Mouse (Mus musculus) CH12.LX (cell line): Measurements from ENCODE around the gene Spata2. TPM values are rescaled to one million over a fixed set of nuclear protein-coding genes. Genes with fewer than 3 reads are reported as not detected.
A peak's percentile ranks its signal among the peaks of the same experiment; 100 is the strongest.

ENCODE experiments used
- DNase-seq: peaks from one replicate; pipeline ENCODE4 v3.0.0-alpha.2; 2013; ENCODE audit errors: extremely low read depth
- H3K27ac ChIP-seq: 2 replicates; pipeline ENCODE4 v1.5.1; 2012; ENCODE audit warnings: low read depth, mild to moderate bottlenecking, control low read depth, moderate library complexity; ENCODE audit not compliant: insufficient read depth
- H3K27me3 ChIP-seq: replicated peaks from 2 replicates; pipeline ENCODE3; 2012; ENCODE audit warnings: inconsistent platforms
- H3K36me3 ChIP-seq, 2 experiments: replicated peaks in 1 of 2; 2 replicates each; pipeline versions ENCODE3 to v1.6.1; 2012; ENCODE audit warnings: inconsistent platforms in 1 of 2, low read length in 1 of 2, mild to moderate bottlenecking in 1 of 2, mixed read lengths in 1 of 2, moderate library complexity in 1 of 2; ENCODE audit not compliant: control insufficient read depth in 1 of 2, insufficient read depth in 1 of 2
- H3K4me1 ChIP-seq, 2 experiments: 2 replicates each; pipeline ENCODE4 v1.6.1; 2012; ENCODE audit warnings: inconsistent platforms in 1 of 2, moderate library complexity in 1 of 2; ENCODE audit not compliant: insufficient read depth in 2 of 2, control insufficient read depth in 1 of 2
- H3K4me2 ChIP-seq: 2 replicates; pipeline ENCODE4 v1.6.1; 2012; ENCODE audit warnings: low read depth, mild to moderate bottlenecking, control low read depth; ENCODE audit not compliant: poor library complexity, insufficient read depth, severe bottlenecking
- H3K4me3 ChIP-seq, 3 experiments: fragments of 150-350 bp in 1 of 3; sonication (generic) in 1 of 3; replicated peaks in 1 of 3; 2 replicates each; pipeline versions ENCODE3 to v1.5.1; 2011 to 2012; ENCODE audit warnings: low read depth in 2 of 3, low read length in 2 of 3, mild to moderate bottlenecking in 2 of 3, moderate library complexity in 2 of 3, control low read depth in 1 of 3, improper control_type of control experiment in 1 of 3, inconsistent platforms in 1 of 3, mixed read lengths in 1 of 3; ENCODE audit not compliant: poor library complexity in 1 of 3
- H3K79me2 ChIP-seq: replicated peaks from 2 replicates; pipeline ENCODE4 v1.6.1; 2012; ENCODE audit warnings: mild to moderate bottlenecking, moderate library complexity; ENCODE audit not compliant: control insufficient read depth, poor library complexity, insufficient read depth, severe bottlenecking; ENCODE audit errors: extremely low read depth
- H3K9ac ChIP-seq: 2 replicates; pipeline ENCODE4 v1.6.1; 2012; ENCODE audit warnings: low read depth, mild to moderate bottlenecking, control low read depth, moderate library complexity; ENCODE audit not compliant: insufficient read depth
- H3K9me3 ChIP-seq: replicated peaks from 2 replicates; pipeline ENCODE3; 2012; ENCODE audit warnings: low read length, inconsistent platforms, mixed read lengths
- CHD1 ChIP-seq: IDR thresholded peaks from 2 replicates; pipeline ENCODE4 v1.6.1; 2012; ENCODE audit warnings: low read depth, low read length, improper control_type of control experiment, inconsistent platforms
- CHD2 ChIP-seq: IDR thresholded peaks from 2 replicates; pipeline ENCODE4 v1.6.1; 2011; ENCODE audit warnings: low read length, improper control_type of control experiment
- E2F4 ChIP-seq: IDR thresholded peaks from 2 replicates; pipeline ENCODE4 v1.6.1; 2011; ENCODE audit warnings: low read depth, low read length, improper control_type of control experiment; ENCODE audit not compliant: insufficient replicate concordance
- ELF1 ChIP-seq: IDR thresholded peaks from 2 replicates; pipeline ENCODE4 v1.6.1; 2014; ENCODE audit warnings: low read depth, mild to moderate bottlenecking, inconsistent platforms, low read length, improper control_type of control experiment
- EP300 ChIP-seq: IDR thresholded peaks from 2 replicates; pipeline ENCODE4 v1.6.1; 2011; ENCODE audit warnings: low read length, improper control_type of control experiment
- ETS1 ChIP-seq: conservative IDR thresholded peaks from 2 replicates; pipeline ENCODE4 v1.6.1; 2012; ENCODE audit warnings: low read depth, mild to moderate bottlenecking, inconsistent platforms, low read length, improper control_type of control experiment, moderate library complexity
- GABPA ChIP-seq: IDR thresholded peaks from 2 replicates; pipeline ENCODE4 v1.6.1; 2012; ENCODE audit warnings: low read depth, low read length, improper control_type of control experiment, inconsistent platforms; ENCODE audit not compliant: insufficient replicate concordance
- IRF4 ChIP-seq: IDR thresholded peaks from 2 replicates; pipeline ENCODE4 v1.6.1; 2014; ENCODE audit warnings: low read depth, mild to moderate bottlenecking, inconsistent platforms, low read length, improper control_type of control experiment
- JUN ChIP-seq: IDR thresholded peaks from 2 replicates; pipeline ENCODE4 v1.6.1; 2011; ENCODE audit warnings: low read depth, mild to moderate bottlenecking, low read length, improper control_type of control experiment, moderate library complexity; ENCODE audit not compliant: insufficient read depth
- KAT2A ChIP-seq: IDR thresholded peaks from 2 replicates; pipeline ENCODE4 v1.6.1; 2012; ENCODE audit warnings: low read length, improper control_type of control experiment, inconsistent platforms; ENCODE audit not compliant: insufficient replicate concordance
- MAFK ChIP-seq: IDR thresholded peaks from 2 replicates; pipeline ENCODE4 v1.6.1; 2011; ENCODE audit warnings: low read length, improper control_type of control experiment; ENCODE audit not compliant: insufficient replicate concordance
- MAX ChIP-seq: IDR thresholded peaks from 2 replicates; pipeline ENCODE4 v1.6.1; 2011; ENCODE audit warnings: low read length, improper control_type of control experiment
- MAZ ChIP-seq: IDR thresholded peaks from 2 replicates; pipeline ENCODE4 v1.6.1; 2012; ENCODE audit warnings: low read depth, mild to moderate bottlenecking, inconsistent platforms, low read length, improper control_type of control experiment, moderate library complexity
- MEF2A ChIP-seq: IDR thresholded peaks from 2 replicates; pipeline ENCODE4 v1.6.1; 2014; ENCODE audit warnings: low read depth, mild to moderate bottlenecking, inconsistent platforms, low read length, improper control_type of control experiment, borderline replicate concordance
- MYC ChIP-seq: IDR thresholded peaks from 2 replicates; pipeline ENCODE4 v1.6.1; 2011; ENCODE audit warnings: low read depth, mild to moderate bottlenecking, improper control_type of control experiment, low read length
- NRF1 ChIP-seq: IDR thresholded peaks from 2 replicates; pipeline ENCODE4 v1.6.1; 2014; ENCODE audit warnings: low read depth, mild to moderate bottlenecking, inconsistent platforms, low read length, improper control_type of control experiment, moderate library complexity
- PAX5 ChIP-seq: IDR thresholded peaks from 2 replicates; pipeline ENCODE4 v1.6.1; 2012; ENCODE audit warnings: low read length, inconsistent platforms, mixed read lengths
- POLR2A ChIP-seq: IDR thresholded peaks from 2 replicates; pipeline ENCODE4 v1.6.1; 2011; ENCODE audit warnings: low read depth, mild to moderate bottlenecking, improper control_type of control experiment, low read length
- POLR2AphosphoS2 ChIP-seq: IDR thresholded peaks from 2 replicates; pipeline ENCODE4 v1.6.1; 2011; ENCODE audit warnings: low read depth, low read length, improper control_type of control experiment
- RAD21 ChIP-seq: IDR thresholded peaks from 2 replicates; pipeline ENCODE4 v1.6.1; 2011; ENCODE audit warnings: low read depth, mild to moderate bottlenecking, low read length, improper control_type of control experiment, moderate library complexity
- RCOR1 ChIP-seq: conservative IDR thresholded peaks from 2 replicates; pipeline ENCODE4 v1.6.1; 2012; ENCODE audit warnings: low read depth, mild to moderate bottlenecking, inconsistent platforms, low read length, improper control_type of control experiment
- SIN3A ChIP-seq: IDR thresholded peaks from 2 replicates; pipeline ENCODE4 v1.6.1; 2012; ENCODE audit warnings: low read length, improper control_type of control experiment, inconsistent platforms
- TBP ChIP-seq: conservative IDR thresholded peaks from 2 replicates; pipeline ENCODE4 v1.6.1; 2011; ENCODE audit warnings: low read depth, low read length, improper control_type of control experiment
- TCF12 ChIP-seq: IDR thresholded peaks from 2 replicates; pipeline ENCODE4 v1.6.1; 2014; ENCODE audit warnings: low read depth, mild to moderate bottlenecking, inconsistent platforms, low read length, improper control_type of control experiment
- UBTF ChIP-seq: IDR thresholded peaks from 2 replicates; pipeline ENCODE4 v1.6.1; 2012; ENCODE audit warnings: low read depth, mild to moderate bottlenecking, inconsistent platforms, low read length, improper control_type of control experiment, moderate library complexity
- USF2 ChIP-seq: conservative IDR thresholded peaks from 2 replicates; pipeline ENCODE4 v1.6.1; 2011; ENCODE audit warnings: low read depth, low read length, improper control_type of control experiment
- ZC3H11A ChIP-seq: IDR thresholded peaks from 2 replicates; pipeline ENCODE4 v1.6.1; 2012; ENCODE audit warnings: low read depth, mild to moderate bottlenecking, inconsistent platforms, low read length, improper control_type of control experiment
- ZKSCAN1 ChIP-seq: IDR thresholded peaks from 2 replicates; pipeline ENCODE4 v1.6.1; 2012; ENCODE audit warnings: low read depth, inconsistent platforms, low read length, improper control_type of control experiment, borderline replicate concordance
- ZMIZ1 ChIP-seq: IDR thresholded peaks from 2 replicates; pipeline ENCODE4 v1.6.1; 2012; ENCODE audit warnings: low read depth, mild to moderate bottlenecking, inconsistent platforms, low read length, improper control_type of control experiment
- ZNF384 ChIP-seq: IDR thresholded peaks from 2 replicates; pipeline ENCODE4 v1.6.1; 2012; ENCODE audit warnings: low read depth, low read length, improper control_type of control experiment, inconsistent platforms
- dilution Hi-C: fragments of 300-500 bp; cut with MboI; formaldehyde crosslinking; loops from 2 replicates; pipeline ENCODE4 v1.14.3; 2020; ENCODE audit warnings: low sequenced_read_pairs; ENCODE audit not compliant: extremely low pct_unique_long_range_greater_than_20kb, extremely low pct_ligation_motif_present
- in situ Hi-C: fragments of 300-500 bp; cut with MboI; formaldehyde crosslinking; loops from 3 replicates; pipeline ENCODE4 v1.14.3; 2019; ENCODE audit warnings: low sequenced_read_pairs, low pct_ligation_motif_present, low pct_unique_long_range_greater_than_20kb, mixed read lengths
- polyA plus RNA-seq: library from polyadenylated mRNA; unstranded; fragments of >175 nt; gene quantifications from 2 replicates; pipeline ENCODE4 v1.2.1, GENCODE M21; 2012; ENCODE audit warnings: low read depth; ENCODE audit not compliant: insufficient read length
- total RNA-seq, 2 experiments: library from RNA; depleted of rRNA; stranded (reverse); fragments of 300-350 nt in 1 of 2; fragments of >200 nt in 1 of 2; gene quantifications; 2 replicates each; pipeline ENCODE4 v1.2.3; 2012 to 2014

Spata2 gene
- total and polyA plus RNA-seq, 3 experiments: 9.1 to 22.8 (median 10.5) TPM

GRCm38 (mm10) chr2:167447207-167447606, 45.5 kb downstream of the Spata2 start:
- Histone ChIP-seq H3K36me3 (peaks cover 64 to 83% of the 10 kb centered on the region in 2 experiments), H3K79me2 (no peaks in the 10 kb centered on the region), H3K4me3 (no peak overlapping the region), H3K9ac (no peak overlapping the region; the same call in 1 of the 2 replicates), H3K4me1 (peaks cover 19 to 47% of the 10 kb centered on the region in 2 experiments), H3K4me2 (no peak overlapping the region), H3K27me3 (no peaks in the 10 kb centered on the region), H3K9me3 (no peaks in the 10 kb centered on the region), H3K27ac (peak overlapping the region; percentile 73)
- DNase-seq: no peak
- TF ChIP-seq MAX (no peak), ZC3H11A (no peak), GABPA (no peak)
- dilution Hi-C loops (no loop called here), in situ Hi-C loops (no loop called here)

DNA sequence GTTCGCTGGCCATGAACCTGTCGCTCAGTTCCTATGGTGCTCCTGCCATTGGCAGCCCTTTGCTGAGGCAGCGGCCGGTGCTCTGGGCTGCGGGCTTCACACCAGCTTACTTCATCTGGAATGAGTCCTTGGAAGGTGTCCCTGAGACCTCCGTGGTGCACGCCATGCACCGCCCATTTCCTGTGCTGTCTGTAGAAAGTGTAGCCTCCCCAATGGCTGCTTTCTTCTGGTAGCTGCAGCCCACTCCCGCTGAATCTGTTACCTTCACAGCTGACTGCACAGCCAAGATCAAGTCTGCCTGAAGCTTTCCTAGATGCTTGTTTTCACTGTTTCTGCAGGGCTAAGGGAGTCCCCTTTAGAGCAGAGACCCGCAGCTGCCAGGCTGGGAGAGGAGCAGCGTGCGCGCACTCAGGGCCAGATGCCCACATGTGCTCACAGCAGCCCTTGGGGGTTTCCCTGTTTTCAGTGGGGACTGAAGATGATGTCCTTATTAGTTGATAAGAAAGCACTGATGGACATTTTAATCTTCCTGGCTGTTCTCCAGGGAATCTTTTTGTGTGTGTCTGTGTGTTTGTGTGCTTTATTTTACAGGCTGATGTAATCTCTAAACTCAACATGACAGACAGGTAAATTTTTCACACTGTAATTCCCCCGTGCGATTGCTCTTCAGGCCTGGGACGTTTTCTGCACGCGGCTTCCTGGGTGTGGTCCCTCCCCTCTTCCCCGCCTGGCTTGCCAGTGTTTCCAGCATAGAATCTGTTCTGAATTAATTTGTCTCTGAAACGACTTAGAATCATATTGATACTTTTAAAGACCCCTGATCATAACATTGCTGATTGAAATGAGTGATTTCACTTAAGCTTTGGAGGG, 46.5 kb downstream of the Spata2 start:
- Histone ChIP-seq H3K27me3 (no peaks in the 10 kb centered on the region), H3K79me2 (no peaks in the 10 kb centered on the region), H3K9ac (peak overlapping the region; percentile 46), H3K36me3 (peaks cover 67 to 85% of the 10 kb centered on the region in 2 experiments), H3K4me2 (peak overlapping the region; percentile 25), H3K4me1 (peaks cover 21 to 52% of the 10 kb centered on the region in 2 experiments), H3K4me3 (no peak overlapping the region), H3K27ac (peak overlapping the region; percentile 86), H3K9me3 (no peaks in the 10 kb centered on the region)
- in situ Hi-C loops (no loop called here), dilution Hi-C loops (no loop called here)
- peak; percentile 77 for DNase-seq
- TF ChIP-seq ZMIZ1 (0 out of 2 replicates have a peak, but pooled peaks have one; percentile 33), KAT2A (no peak), TBP (no peak), CHD2 (no peak), NRF1 (peak; percentile 40; the same call in 1 of the 2 replicates), JUN (no peak), ZC3H11A (no peak), UBTF (no peak), CHD1 (no peak), ZKSCAN1 (no peak), ELF1 (0 out of 2 replicates have a peak, but pooled peaks have one; percentile 38), TCF12 (peak; percentile 46), RCOR1 (no peak), EP300 (no peak; the same call in 1 of the 2 replicates), MAZ (no peak), MEF2A (peak; percentile 20; the same call in 1 of the 2 replicates), IRF4 (no peak), RAD21 (no peak), SIN3A (peak; percentile 51), PAX5 (no peak), ETS1 (peak; percentile 80), USF2 (no peak), GABPA (no peak), POLR2AphosphoS2 (no peak), POLR2A (no peak), E2F4 (no peak), MAFK (no peak), ZNF384 (no peak), MYC (peak; percentile 96; the same call in 1 of the 2 replicates)
